Mouse (Mus musculus) left cerebral cortex, postnatal 36 days (tissue): Measurements from ENCODE around the gene Ube2b. TPM values are rescaled to one million over a fixed set of nuclear protein-coding genes. Genes with fewer than 3 reads are reported as not detected.
A peak's percentile ranks its signal among the peaks of the same experiment; 100 is the strongest.

Experiments used
- DNase-seq, 2 experiments: peaks; one replicate each; pipeline ENCODE4 v3.0.0; 2021 to 2022; ENCODE audit warnings: low spot score in 2 of 2, mixed read lengths in 1 of 2
- intact Hi-C: fragments of 180-260 bp; cut with DNase I; formaldehyde crosslinking; loops from one replicate; pipeline ENCODE4 v1.15.1; 2025
- total RNA-seq, 2 experiments: library from RNA; stranded (reverse); gene quantifications; 2 replicates each; pipeline ENCODE4 v1.2.3; 2021

Gene Ube2b
- total RNA-seq, 2 experiments from 2014 or later = 172 to 199 TPM

- intact Hi-C loops = no loop called here
- no peak for DNase-seq
Observed at GRCm38 (mm10) chr11:51971644-51972043, 28.9 kb downstream of the Ube2b start.

DNA sequence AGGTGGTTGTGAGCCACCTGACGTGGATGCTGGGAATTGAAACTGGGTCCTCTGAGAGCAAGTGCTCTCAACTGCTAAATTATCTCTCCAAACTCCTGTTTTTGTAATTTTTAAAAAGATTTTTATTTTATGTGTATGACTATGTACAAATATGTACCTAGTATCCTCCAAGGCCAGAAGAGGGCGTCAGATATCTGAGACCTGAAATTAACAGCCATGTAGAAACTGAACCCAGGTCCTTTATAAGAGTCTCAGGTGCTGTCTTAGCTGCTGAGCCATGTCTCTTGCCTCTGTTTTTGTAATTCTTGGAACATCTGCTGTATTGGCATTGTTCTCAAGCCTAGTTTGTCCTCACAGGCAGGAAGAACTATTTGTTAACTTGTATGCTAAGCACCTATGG lies 31.1 kb downstream of the Ube2b start:
- DNase-seq = no peak
- intact Hi-C loops = loop anchor here (10.0 kb wide), 1 partner anchor 255 kb away; no protein-coding TSS in a partner anchor

GRCm38 (mm10) chr11:51968896-51969295 lies 31.7 kb downstream of the Ube2b start:
- no peak for DNase-seq
- intact Hi-C loops = loop anchor here (10.0 kb wide), 1 partner anchor 256 kb away; no protein-coding TSS in a partner anchor

GRCm38 (mm10) chr11:51967443-51968401 lies 32.8 kb downstream of the Ube2b start, which contains the start of gene Cdkn2aipnl:
Gene Cdkn2aipnl (plus strand): TSS chr11:51967661.
- intact Hi-C loops = loop anchor here (1.0 to 10.0 kb wide), 4 partner anchors 51 to 257 kb away; partner anchors contain the start of gene Jade2

DNA sequence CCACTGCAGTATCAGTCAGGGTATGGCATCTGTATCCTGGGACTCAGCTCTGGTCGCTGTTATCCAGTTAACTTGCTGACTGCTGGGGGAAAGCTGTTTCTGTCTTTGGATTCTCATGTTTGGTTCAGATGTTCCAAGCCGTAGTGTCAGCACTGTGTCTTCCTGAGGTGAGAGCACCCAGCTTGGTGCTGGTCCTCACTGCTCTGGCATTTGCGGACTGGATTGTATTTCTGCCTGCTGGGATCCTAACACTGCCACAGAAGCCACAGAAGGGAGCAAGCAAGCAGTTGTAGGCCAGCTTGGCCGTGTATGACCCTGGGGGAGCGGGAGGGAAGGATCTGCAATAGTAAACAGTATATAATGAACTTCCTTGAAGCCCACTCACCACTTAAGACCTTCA lies 33.9 kb downstream of the Ube2b start:
- intact Hi-C loops = loop anchor here (1.0 to 10.0 kb wide), 4 partner anchors 50 to 258 kb away; partner anchors contain the start of gene Jade2
- no peak for DNase-seq

More at GRCm38 (mm10) chr11:51967443-51968401, 32.8 kb downstream of the Ube2b start, which contains the start of gene Cdkn2aipnl:
- DNase-seq = peak; percentile 96 to 97

DNA sequence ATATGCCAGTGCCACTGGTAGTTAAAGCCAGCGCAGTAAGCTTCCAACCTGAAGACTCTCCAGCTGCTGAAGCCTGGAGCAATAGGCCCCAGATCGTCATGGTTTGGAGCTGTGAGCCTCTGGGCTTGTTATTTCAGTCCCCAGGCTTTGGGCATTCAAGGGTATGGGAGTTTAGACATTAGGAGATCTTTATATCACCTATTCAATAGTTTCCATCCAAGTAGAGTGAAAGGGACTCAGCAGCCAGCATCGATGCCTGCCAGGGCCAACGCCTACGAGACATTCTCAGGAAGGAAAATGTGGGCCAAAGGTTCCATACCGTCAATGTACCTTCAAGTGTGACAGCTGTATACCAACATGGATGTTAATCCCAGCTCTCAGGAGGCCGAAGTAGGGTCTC lies 38.3 kb downstream of the Ube2b start:
- DNase-seq = no peak
- intact Hi-C loops = loop anchor here (10.0 kb wide), 1 partner anchor 263 kb away; no protein-coding TSS in a partner anchor

GRCm38 (mm10) chr11:51961761-51962160 lies 38.8 kb downstream of the Ube2b start:
- DNase-seq = no peak
- intact Hi-C loops = loop anchor here (10.0 kb wide), 1 partner anchor 263 kb away; no protein-coding TSS in a partner anchor

- DNase-seq = peak in 1 of 2 experiments; percentile 12
- intact Hi-C loops = loop anchor here (10.0 kb wide), 1 partner anchor 264 kb away; no protein-coding TSS in a partner anchor
Observed at GRCm38 (mm10) chr11:51960967-51961471, 39.5 kb downstream of the Ube2b start.

DNA sequence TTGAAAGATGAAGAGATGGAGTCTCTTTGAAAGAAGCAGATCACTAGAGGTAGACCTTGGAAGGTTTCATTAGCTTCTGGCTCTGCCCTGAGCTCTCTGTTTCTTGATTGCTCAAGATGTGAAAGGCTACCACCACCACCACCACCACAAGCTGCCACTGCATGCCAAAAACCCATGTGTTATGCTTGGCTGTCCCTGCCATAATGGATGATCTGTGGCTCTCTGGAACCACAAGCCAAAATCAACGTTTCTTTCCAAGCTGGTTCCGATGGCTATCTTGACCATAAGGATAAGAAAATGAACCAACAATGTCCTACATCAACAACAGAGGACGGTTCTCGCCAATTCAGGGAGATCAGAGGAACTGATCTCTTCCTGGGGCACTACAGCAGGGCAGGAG lies 40.5 kb downstream of the Ube2b start:
- intact Hi-C loops = loop anchor here (10.0 kb wide), 1 partner anchor 265 kb away; no protein-coding TSS in a partner anchor
- DNase-seq = no peak

DNA sequence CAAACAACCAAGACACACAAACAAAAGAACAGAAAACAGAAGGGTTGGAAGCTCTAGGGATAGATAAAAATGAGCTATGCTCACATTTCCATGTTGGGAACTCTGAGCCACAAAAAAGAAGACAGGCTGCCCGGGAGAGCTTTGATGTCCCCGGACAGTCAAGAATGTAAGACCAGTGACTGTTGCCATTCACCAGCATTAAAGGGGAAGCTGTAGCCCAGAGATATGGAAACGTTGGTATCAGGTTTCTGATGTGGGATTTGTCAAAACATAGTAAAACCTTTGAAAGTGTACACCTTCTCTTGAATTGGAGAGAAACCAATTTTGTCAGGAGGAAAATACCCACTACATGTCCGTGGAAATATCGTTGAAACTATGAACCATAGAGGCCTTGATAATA lies 41.1 kb downstream of the Ube2b start:
- no peak for DNase-seq
- intact Hi-C loops = no loop called here

DNA sequence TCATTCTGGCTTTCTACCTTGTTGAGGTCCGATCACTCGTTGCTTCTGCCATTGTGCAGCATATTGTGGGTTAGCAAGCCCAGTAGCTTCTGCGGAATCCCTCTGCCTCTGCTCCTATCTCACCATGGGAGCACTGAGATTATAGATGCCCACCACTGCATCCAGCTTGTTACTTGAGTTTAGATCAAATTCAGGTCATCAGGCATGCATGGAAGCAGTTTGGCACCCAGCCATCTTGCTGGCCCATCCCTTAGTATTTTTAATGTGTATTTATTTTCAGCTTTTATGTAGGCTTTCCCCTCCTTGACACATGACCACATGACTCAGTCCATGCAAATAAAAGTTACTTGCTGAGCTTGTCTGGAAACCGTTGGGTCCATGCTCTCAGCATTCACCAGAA lies 42.8 kb downstream of the Ube2b start:
- intact Hi-C loops = no loop called here
- DNase-seq = no peak

DNA sequence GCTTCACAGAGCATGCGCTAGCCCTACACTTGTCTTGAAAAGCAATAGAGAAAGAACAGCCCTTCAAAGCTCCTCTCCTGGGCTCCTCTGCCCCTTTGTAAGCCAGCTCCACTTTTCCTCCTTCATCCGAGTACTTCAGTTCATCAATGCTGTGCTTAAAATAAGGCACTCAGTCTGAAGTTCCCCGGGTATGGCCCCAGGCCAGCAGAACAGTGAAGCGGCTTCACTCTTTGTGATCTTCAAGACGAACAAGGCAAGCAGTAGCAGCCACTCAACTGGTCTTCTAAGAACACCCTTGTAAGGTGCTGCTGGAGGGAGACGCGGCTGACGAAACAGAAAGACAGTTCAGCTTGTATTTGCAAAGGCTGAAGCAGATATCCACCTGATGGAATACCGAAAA lies 44.5 kb downstream of the Ube2b start:
- intact Hi-C loops = no loop called here
- no peak for DNase-seq

DNA sequence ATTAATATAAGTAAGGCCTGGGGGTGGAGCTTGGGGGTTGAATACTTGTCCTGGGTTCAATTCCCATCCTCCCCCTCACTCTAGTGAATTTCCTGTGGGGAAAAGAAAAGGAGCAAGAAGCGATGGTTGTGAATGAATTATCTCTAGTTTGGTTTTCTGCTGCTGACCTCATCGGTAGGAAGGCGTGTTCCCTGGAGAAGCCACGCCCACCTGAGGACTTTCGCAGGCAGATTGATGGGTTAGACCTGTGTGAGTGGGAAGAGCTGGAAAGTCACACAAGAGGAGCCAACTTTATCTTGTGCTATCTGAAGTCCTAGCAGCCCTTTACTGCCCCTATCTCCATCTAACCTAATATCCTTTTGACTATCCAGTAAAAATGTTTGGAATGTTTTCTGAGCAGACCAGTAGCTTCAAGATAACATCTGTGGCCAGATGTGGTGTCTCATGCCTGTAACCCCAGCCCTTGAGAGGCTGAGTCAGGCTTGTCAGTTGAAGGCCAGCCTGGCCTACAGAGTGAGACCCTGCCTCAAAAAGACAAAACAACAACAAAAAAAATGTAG lies 48.6 kb downstream of the Ube2b start:
- intact Hi-C loops = no loop called here

DNA sequence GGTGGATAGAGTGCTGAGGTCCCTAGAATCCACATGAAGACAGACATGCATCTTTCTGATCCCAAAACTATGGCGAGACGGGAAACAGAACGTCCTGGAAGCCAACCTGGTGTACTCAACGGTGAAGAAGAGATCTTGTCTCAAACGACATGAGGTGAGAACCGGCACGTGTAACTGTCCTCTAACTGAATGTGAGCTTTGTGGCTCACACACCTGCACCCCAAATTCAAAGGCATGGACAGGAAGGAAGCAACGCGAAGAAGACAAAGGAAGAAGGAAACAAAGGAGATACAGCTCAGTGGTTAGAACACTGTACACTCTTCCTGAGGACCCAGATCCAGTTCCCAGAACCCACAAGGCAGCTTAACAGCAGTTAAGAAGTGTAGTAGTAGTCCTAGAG lies 50.6 kb downstream of the Ube2b start:
- DNase-seq = no peak
- intact Hi-C loops = loop anchor here (5.0 kb wide), 2 partner anchors 53 to 93 kb away; partner anchors contain the start of gene Jade2

More for the DNA sequence above, 48.6 kb downstream of the Ube2b start:
- DNase-seq = no peak

GRCm38 (mm10) chr11:51949155-51949840 lies 51.3 kb downstream of the Ube2b start:
- no peak for DNase-seq
- intact Hi-C loops = loop anchor here (5.0 kb wide), 2 partner anchors 52 to 92 kb away; partner anchors contain the start of gene Jade2

DNA sequence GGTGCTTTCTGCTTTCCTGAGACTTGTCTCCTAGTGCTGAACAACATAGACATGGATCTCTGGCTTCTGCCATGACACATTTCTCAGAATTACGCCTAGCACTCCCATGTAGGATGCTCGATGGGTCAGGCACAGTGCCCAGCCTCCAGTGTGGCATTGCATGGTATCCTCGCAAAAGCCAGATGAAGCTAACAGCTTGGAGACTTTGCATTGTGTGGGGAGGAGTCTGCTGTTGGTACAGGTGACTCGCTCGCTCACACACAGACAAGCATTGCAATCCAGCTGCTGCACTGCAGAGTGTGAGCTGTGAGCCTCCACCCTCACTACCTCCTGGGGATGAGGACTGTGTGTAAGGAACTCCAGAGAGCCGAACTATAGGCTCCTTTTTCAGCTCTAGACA lies 54.4 kb downstream of the Ube2b start:
- intact Hi-C loops = loop anchor here (5.0 kb wide), 2 partner anchors 49 to 89 kb away; partner anchors contain the start of gene Jade2
- peak; percentile 29 to 47 for DNase-seq

DNA sequence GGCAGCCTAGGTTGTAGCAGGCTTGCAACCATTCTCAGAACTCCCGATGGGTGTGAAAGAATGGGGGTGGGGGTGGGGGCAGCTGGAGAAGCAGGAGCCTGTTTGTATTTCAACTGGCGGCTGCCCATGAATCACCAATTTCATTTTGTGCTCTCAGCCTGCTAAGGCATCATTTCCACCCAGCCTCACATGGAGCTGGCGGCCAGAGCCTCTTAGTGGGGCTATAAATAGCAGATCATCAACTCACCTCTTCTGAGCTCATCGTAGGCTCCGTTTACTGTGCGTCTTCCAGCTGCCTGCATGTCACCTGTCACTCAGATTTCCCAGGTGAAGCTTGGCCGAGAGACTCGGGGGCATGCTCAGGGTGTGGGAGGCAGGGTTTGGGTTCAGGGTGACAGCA lies 55.0 kb downstream of the Ube2b start:
- intact Hi-C loops = loop anchor here (5.0 kb wide), 2 partner anchors 48 to 88 kb away; partner anchors contain the start of gene Jade2
- peak; percentile 65 to 68 for DNase-seq

DNA sequence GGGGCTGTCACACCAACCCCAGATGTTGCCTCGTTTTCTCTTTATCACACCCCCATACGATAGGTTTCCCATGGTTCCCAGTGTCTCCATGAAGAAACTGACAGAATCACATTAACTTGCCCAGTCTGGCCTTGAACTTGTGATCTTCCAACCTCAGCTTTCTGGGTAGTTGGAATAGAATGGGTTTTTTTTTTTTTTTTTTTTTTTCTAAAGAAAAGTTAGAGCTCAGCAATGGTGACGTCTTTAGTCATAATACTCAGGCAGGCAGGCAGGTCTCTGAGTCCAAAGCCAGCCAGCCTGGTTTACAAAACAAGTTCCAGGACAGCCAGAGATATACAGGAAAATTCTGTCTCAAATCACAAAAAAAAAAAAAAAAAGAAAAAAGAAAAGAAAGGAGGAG lies 56.3 kb downstream of the Ube2b start:
- no peak for DNase-seq
- intact Hi-C loops = no loop called here

GRCm38 (mm10) chr11:51943500-51943841 lies 57.1 kb downstream of the Ube2b start:
- DNase-seq = no peak
- intact Hi-C loops = no loop called here
